Mouse (Mus musculus) heart, postnatal 0 days (tissue): ENCODE results near the gene Wnt11. TPM values are rescaled to one million over a fixed set of nuclear protein-coding genes. Genes with fewer than 3 reads are reported as not detected.

ENCODE experiments used
- ATAC-seq: fragments of 200-750 bp; cut with Nextera tagmentation; 2 replicates; pipeline ENCODE4 v1.8.0; 2017; ENCODE audit warnings: low read depth, moderate number of reproducible peaks, moderate library complexity; ENCODE audit not compliant: insufficient read depth
- DNase-seq: peaks from one replicate; pipeline ENCODE4 v3.0.0-alpha.2; 2016; ENCODE audit warnings: low spot score
- H3K27ac ChIP-seq: fragments of 300-500 bp; sonication (generic); 2 replicates; pipeline ENCODE4 v1.5.1; 2014; ENCODE audit warnings: low read depth, mild to moderate bottlenecking
- H3K27me3 ChIP-seq: fragments of 300-500 bp; sonication (generic); 2 replicates; pipeline ENCODE4 v1.6.1; 2014; ENCODE audit warnings: low read length, mixed read lengths; ENCODE audit not compliant: control insufficient read depth, insufficient read depth
- H3K36me3 ChIP-seq: fragments of 300-500 bp; sonication (generic); replicated peaks from 2 replicates; pipeline ENCODE4 v1.6.1; 2014; ENCODE audit warnings: low read length, mixed read lengths; ENCODE audit not compliant: control insufficient read depth, insufficient read depth
- H3K4me1 ChIP-seq: fragments of 300-500 bp; sonication (generic); 2 replicates; pipeline ENCODE4 v1.6.1; 2014; ENCODE audit warnings: antibody characterized with exemption; ENCODE audit not compliant: control insufficient read depth, insufficient read depth
- H3K4me2 ChIP-seq: fragments of 300-500 bp; sonication (generic); 2 replicates; pipeline ENCODE4 v1.6.1; 2014; ENCODE audit warnings: low read depth, mild to moderate bottlenecking, low read length, moderate library complexity
- H3K4me3 ChIP-seq: fragments of 300-500 bp; sonication (generic); 2 replicates; pipeline ENCODE4 v1.5.1; 2014; ENCODE audit warnings: low read depth, low read length
- H3K9ac ChIP-seq: fragments of 300-500 bp; sonication (generic); replicated peaks from 2 replicates; pipeline ENCODE4 v1.6.1; 2014; ENCODE audit warnings: low read depth, low read length, mixed read lengths
- H3K9me3 ChIP-seq: fragments of 300-500 bp; sonication (generic); replicated peaks from 2 replicates; pipeline ENCODE4 v1.6.1; 2016; ENCODE audit warnings: low read length; ENCODE audit not compliant: control insufficient read depth
- CTCF ChIP-seq: IDR thresholded peaks from 2 replicates; pipeline ENCODE4 v1.5.1; 2016; ENCODE audit warnings: antibody characterized with exemption, control low read depth, low read depth
- EP300 ChIP-seq: IDR thresholded peaks from 2 replicates; pipeline ENCODE4 v1.6.1; 2016; ENCODE audit warnings: antibody characterized with exemption, low read depth
- WGBS: fragments of 180-500 bp; shearing (Covaris S2); extraction: QIAGEN DNeasy Blood & Tissue Kit; methylation state at CpG from one replicate; pipeline ENCODE4 v1.1.7; 2014; 5-methylcytosine and 5-hydroxymethylcytosine counted together
- polyA plus RNA-seq: library from polyadenylated mRNA; unstranded; fragments of >200 nt; fragmentation: Nextera tagmentation; extraction: Ambion mirVana; gene quantifications from 2 replicates; pipeline ENCODE4 v1.2.1, GENCODE M21; 2015
- total RNA-seq: library from RNA; depleted of rRNA; stranded (reverse); fragments of >200 nt; gene quantifications from 2 replicates; pipeline ENCODE4 v1.2.3, GENCODE M21; 2014; ENCODE audit warnings: low replicate concordance

Gene Wnt11
- total and polyA plus RNA-seq, 2 experiments from 2014 or later = 4.4 to 22.9 TPM

- WGBS = 11% methylated on average over 12 of the region's 12 CpGs
- Histone ChIP-seq H3K4me1 (peaks cover 13% of the 10 kb centered on the region), H3K27me3 (no peaks in the 10 kb centered on the region), H3K4me3 (no peak overlapping the region), H3K36me3 (no peaks in the 10 kb centered on the region), H3K4me2 (no peak overlapping the region), H3K9me3 (no peaks in the 10 kb centered on the region), H3K9ac (no peak overlapping the region), H3K27ac (no peak overlapping the region)
- DNase-seq (no peak), ATAC-seq (no peak)
- TF ChIP-seq CTCF (no peak), EP300 (no peak)
Observed at GRCm38 (mm10) chr7:98867053-98867793, 32.3 kb downstream of the Wnt11 start.

- Histone ChIP-seq H3K4me3 (no peak overlapping the region), H3K4me2 (no peak overlapping the region), H3K9ac (no peak overlapping the region), H3K27me3 (no peaks in the 10 kb centered on the region), H3K36me3 (no peaks in the 10 kb centered on the region), H3K27ac (no peak overlapping the region), H3K4me1 (peaks cover 13% of the 10 kb centered on the region), H3K9me3 (no peaks in the 10 kb centered on the region)
- no peak for ATAC-seq
- WGBS = 88% methylated on average over 2 of the region's 2 CpGs
- TF ChIP-seq CTCF (no peak), EP300 (no peak)
- DNase-seq = no peak
Observed at GRCm38 (mm10) chr7:98867794-98868150, 32.9 kb downstream of the Wnt11 start.

- DNase-seq (no peak), ATAC-seq (no peak)
- no peaks in the 10 kb centered on the region for H3K9me3 ChIP-seq
- 61% methylated on average over 3 of the region's 3 CpGs for WGBS
- H3K27me3 ChIP-seq = no peaks in the 10 kb centered on the region
- H3K36me3 ChIP-seq = no peaks in the 10 kb centered on the region
- no peak overlapping the region for H3K4me3 ChIP-seq
- no peak overlapping the region for H3K27ac ChIP-seq
- H3K9ac ChIP-seq = no peak overlapping the region
- peaks cover 13% of the 10 kb centered on the region for H3K4me1 ChIP-seq
- no peak for TF ChIP-seq EP300
- TF ChIP-seq CTCF = peak; percentile 22
- no peak overlapping the region for H3K4me2 ChIP-seq
Observed at GRCm38 (mm10) chr7:98869070-98869469, 34.2 kb downstream of the Wnt11 start.

- Histone ChIP-seq H3K9me3 (no peaks in the 10 kb centered on the region), H3K4me2 (no peak overlapping the region), H3K27me3 (no peaks in the 10 kb centered on the region), H3K27ac (no peak overlapping the region), H3K9ac (no peak overlapping the region), H3K4me3 (no peak overlapping the region), H3K36me3 (no peaks in the 10 kb centered on the region), H3K4me1 (peaks cover 27% of the 10 kb centered on the region)
- WGBS = 32% methylated on average over 12 of the region's 12 CpGs
- TF ChIP-seq CTCF = no peak
- no peak for TF ChIP-seq EP300
- DNase-seq (no peak), ATAC-seq (no peak)
Observed at GRCm38 (mm10) chr7:98870791-98871190, 35.9 kb downstream of the Wnt11 start.

- no peaks in the 10 kb centered on the region for H3K27me3 ChIP-seq
- DNase-seq (no peak), ATAC-seq (no peak)
- H3K4me3 ChIP-seq = no peak overlapping the region
- no peak for TF ChIP-seq EP300
- no peak for TF ChIP-seq CTCF
- no peaks in the 10 kb centered on the region for H3K9me3 ChIP-seq
- H3K36me3 ChIP-seq = no peaks in the 10 kb centered on the region
- no peak overlapping the region for H3K27ac ChIP-seq
- H3K4me1 ChIP-seq = peaks cover 27% of the 10 kb centered on the region
- H3K4me2 ChIP-seq = no peak overlapping the region
- no peak overlapping the region for H3K9ac ChIP-seq
- WGBS = 62% methylated on average over 12 of the region's 12 CpGs
Observed at GRCm38 (mm10) chr7:98871882-98872281, 37.0 kb downstream of the Wnt11 start.

GRCm38 (mm10) chr7:98873316-98873715 is 38.4 kb downstream of the Wnt11 start:
- no peaks in the 10 kb centered on the region for H3K36me3 ChIP-seq
- H3K4me2 ChIP-seq = no peak overlapping the region
- TF ChIP-seq EP300 (no peak), CTCF (no peak)
- WGBS = 85% methylated on average over 12 of the region's 12 CpGs
- H3K27me3 ChIP-seq = no peaks in the 10 kb centered on the region
- H3K27ac ChIP-seq = no peak overlapping the region
- DNase-seq (no peak), ATAC-seq (no peak)
- H3K4me1 ChIP-seq = peaks cover 14% of the 10 kb centered on the region
- H3K9me3 ChIP-seq = no peaks in the 10 kb centered on the region
- no peak overlapping the region for H3K9ac ChIP-seq
- H3K4me3 ChIP-seq = no peak overlapping the region
